7 mouse cellular contexts compared by ENCODE assay signal in the genomic region with DNA sequence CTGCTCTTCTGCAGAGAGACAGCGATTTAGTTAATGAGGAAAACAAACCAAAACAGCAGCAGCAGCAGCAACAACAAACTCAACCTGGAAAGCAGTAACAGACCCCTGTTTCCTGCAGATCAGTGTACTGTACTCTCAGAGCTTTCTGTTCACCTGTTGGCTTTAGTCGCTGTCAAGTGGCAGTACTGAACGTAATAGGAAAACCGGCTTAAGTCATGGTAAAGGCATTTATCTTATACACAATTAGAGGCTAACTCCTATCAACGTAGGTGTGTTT. TPM values are rescaled to one million over a fixed set of nuclear protein-coding genes. Genes with fewer than 3 reads are reported as not detected.
DNase-seq lines count a peak whose midpoint lies in the region; ATAC-seq and TF ChIP-seq lines count a peak whose summit lies in the region.

No protein-coding gene starts in this region.

- no peak for ATAC-seq in lung, embryonic 16.5 days (ENCODE audit: low read depth)
- no peak for ATAC-seq in forebrain, embryonic 12.5 days (ENCODE audit: low FRiP score)
- no peak for ATAC-seq in limb, embryonic 11.5 days (ENCODE audit: insufficient number of reproducible peaks, low FRiP score, low TSS enrichment, low read depth)

- no peak for TF ChIP-seq CTCF in olfactory bulb, adult 2 months (IDR thresholded peaks at IDR 0.05; ENCODE audit: insufficient read depth, low read depth, low read length)

- H3K4me2 ChIP-seq in lung, embryonic 16.5 days (ENCODE audit: low read depth, low read length) = peak overlapping the region; percentile 74
- peak overlapping the region; percentile 68 for H3K4me2 ChIP-seq in forebrain, embryonic 12.5 days
- peak overlapping the region; percentile 47 for H3K4me2 ChIP-seq in limb, embryonic 11.5 days (ENCODE audit: low read depth, severe bottlenecking)

- H3K36me3 ChIP-seq in lung, embryonic 16.5 days (ENCODE audit: control insufficient read depth, insufficient read depth, low read length) = no peaks in the 10 kb centered on the region
- H3K36me3 ChIP-seq in forebrain, embryonic 12.5 days (replicated peaks) = no peaks in the 10 kb centered on the region
- H3K36me3 ChIP-seq in limb, embryonic 11.5 days (ENCODE audit: control insufficient read depth, insufficient read depth, low read length) = no peaks in the 10 kb centered on the region

- no peaks in the 10 kb centered on the region for H3K27me3 ChIP-seq in lung, embryonic 16.5 days (ENCODE audit: control insufficient read depth, insufficient read depth, low read depth, low read length)
- H3K27me3 ChIP-seq in forebrain, embryonic 12.5 days = no peaks in the 10 kb centered on the region
- H3K27me3 ChIP-seq in limb, embryonic 11.5 days (ENCODE audit: control insufficient read depth, insufficient read depth, low read length) = no peaks in the 10 kb centered on the region

- no peak for DNase-seq in lung, postnatal 36 days
- DNase-seq in limb, embryonic 11.5 days (ENCODE audit: low spot score) = no peak
- DNase-seq in ovary, postnatal 36 days (ENCODE audit: low spot score) = no peak
- no peak for DNase-seq in layer of hippocampus, adult 9-10 months (ENCODE audit: low spot score)

- TF ChIP-seq POLR2A in olfactory bulb, adult 2 months (IDR thresholded peaks at IDR 0.05; ENCODE audit: insufficient read depth, low read depth, low read length) = no peak

- peak overlapping the region; percentile 100 for H3K27ac ChIP-seq in lung, embryonic 16.5 days (ENCODE audit: low read length)
- 0 out of 2 replicates have a peak overlapping the region, but pooled peaks have one; percentile 100 for H3K27ac ChIP-seq in forebrain, embryonic 12.5 days
- no peak overlapping the region for H3K27ac ChIP-seq in limb, embryonic 11.5 days (replicated peaks; ENCODE audit: low read depth, low read length)
- 0 out of 2 replicates have a peak overlapping the region, but pooled peaks have one; percentile 21 for H3K27ac ChIP-seq in olfactory bulb, adult 2 months (ENCODE audit: insufficient read depth, low read depth, low read length)

- 35% methylated on average over 5 of the region's 5 CpGs for WGBS in lung, embryonic 16.5 days
- WGBS in forebrain, embryonic 12.5 days = 59% methylated on average over 5 of the region's 5 CpGs
- 72% methylated on average over 5 of the region's 5 CpGs for WGBS in limb, embryonic 11.5 days
- 50% methylated on average over 5 of the region's 5 CpGs for WGBS in olfactory bulb, adult 2 months

- H3K4me1 ChIP-seq in lung, embryonic 16.5 days (replicated peaks; ENCODE audit: control insufficient read depth, insufficient read depth, low read length) = peaks cover 6% of the 10 kb centered on the region
- H3K4me1 ChIP-seq in forebrain, embryonic 12.5 days = peaks cover 21% of the 10 kb centered on the region
- 0 out of 2 replicates have a peak, but pooled peaks cover 3% of the 10 kb centered on the region for H3K4me1 ChIP-seq in limb, embryonic 11.5 days (ENCODE audit: control insufficient read depth, insufficient read depth, low read length)
- no peaks in the 10 kb centered on the region for H3K4me1 ChIP-seq in olfactory bulb, adult 2 months (ENCODE audit: control insufficient read depth, insufficient read depth, low read length)

- H3K9ac ChIP-seq in lung, embryonic 16.5 days (ENCODE audit: low read length) = peak overlapping the region; percentile 44; the same call in 1 of the 2 replicates
- peak overlapping the region; percentile 99; the same call in 1 of the 2 replicates for H3K9ac ChIP-seq in forebrain, embryonic 12.5 days
- no peak overlapping the region for H3K9ac ChIP-seq in limb, embryonic 11.5 days (ENCODE audit: low read length)

- peak overlapping the region; percentile 95 for H3K4me3 ChIP-seq in lung, embryonic 16.5 days (ENCODE audit: low read length)
- peak overlapping the region; percentile 92 for H3K4me3 ChIP-seq in forebrain, embryonic 12.5 days (replicated peaks)
- peak overlapping the region; percentile 81 for H3K4me3 ChIP-seq in limb, embryonic 11.5 days (ENCODE audit: low read depth, low read length)
- H3K4me3 ChIP-seq in olfactory bulb, adult 2 months (ENCODE audit: insufficient read depth, low read depth, low read length) = no peak overlapping the region

- H3K9me3 ChIP-seq in lung, embryonic 16.5 days (ENCODE audit: control insufficient read depth, low read length) = no peaks in the 10 kb centered on the region
- H3K9me3 ChIP-seq in forebrain, embryonic 12.5 days = no peaks in the 10 kb centered on the region
- no peaks in the 10 kb centered on the region for H3K9me3 ChIP-seq in limb, embryonic 11.5 days (ENCODE audit: control insufficient read depth, low read length)

RNA-seq across cellular contexts. Expression of gene N4bp2, which starts 2.3 kb away (rescaled TPM):
- polyA plus RNA-seq in lung, embryonic 16.5 days (2015; fragmentation: Nextera tagmentation; extraction: Ambion mirVana) = 15.7 and 16.4 TPM in 2 replicates
- polyA plus RNA-seq in forebrain, embryonic 12.5 days (2016; fragmentation: Nextera tagmentation; extraction: Ambion mirVana) = 42.1 and 43.5 TPM in 2 replicates
- polyA plus RNA-seq in limb, embryonic 11.5 days (2014; fragmentation: Nextera tagmentation; extraction: Ambion mirVana) = 57.2 and 57.4 TPM in 2 replicates
- polyA plus RNA-seq in olfactory bulb, adult 2 months (2012; ENCODE audit: insufficient read depth, insufficient read length, low replicate concordance, missing spikeins) = not detected in 2 replicates
